Mouse (Mus musculus) lung, postnatal 0 days (tissue): ENCODE measurements around the gene Osbp2. TPM values are rescaled to one million over a fixed set of nuclear protein-coding genes. Genes with fewer than 3 reads are reported as not detected.

Experiments
- ATAC-seq: fragments of 200-750 bp; cut with Nextera tagmentation; 2 replicates; pipeline ENCODE4 v1.8.0; 2017; ENCODE audit warnings: moderate library complexity
- DNase-seq: peaks from one replicate; pipeline ENCODE4 v3.0.0-alpha.2; 2016; ENCODE audit warnings: low spot score
- H3K27ac ChIP-seq: fragments of 300-500 bp; sonication (generic); 2 replicates; pipeline ENCODE4 v1.5.1; 2014; ENCODE audit warnings: antibody characterized with exemption, mild to moderate bottlenecking, low read length, mixed read lengths
- H3K27me3 ChIP-seq: fragments of 300-500 bp; sonication (generic); replicated peaks from 2 replicates; pipeline ENCODE4 v1.6.1; 2014; ENCODE audit warnings: low read length, mixed read lengths; ENCODE audit not compliant: insufficient read depth
- H3K36me3 ChIP-seq: fragments of 300-500 bp; sonication (generic); 2 replicates; pipeline ENCODE4 v1.6.1; 2014; ENCODE audit warnings: low read length, mixed read lengths; ENCODE audit not compliant: insufficient read depth
- H3K4me1 ChIP-seq: fragments of 300-500 bp; sonication (generic); 2 replicates; pipeline ENCODE4 v1.6.1; 2014; ENCODE audit warnings: antibody characterized with exemption, low read depth, low read length, mixed read lengths; ENCODE audit not compliant: insufficient read depth
- H3K4me2 ChIP-seq: fragments of 300-500 bp; sonication (generic); replicated peaks from 2 replicates; pipeline ENCODE4 v1.6.1; 2014; ENCODE audit warnings: low read depth, mild to moderate bottlenecking, low read length, moderate library complexity, mixed read lengths
- H3K4me3 ChIP-seq: fragments of 300-500 bp; sonication (generic); 2 replicates; pipeline ENCODE4 v1.5.1; 2014; ENCODE audit warnings: low read depth, low read length
- H3K9ac ChIP-seq: fragments of 300-500 bp; sonication (generic); replicated peaks from 2 replicates; pipeline ENCODE4 v1.6.1; 2014; ENCODE audit warnings: low read depth, mild to moderate bottlenecking
- H3K9me3 ChIP-seq: fragments of 300-500 bp; sonication (generic); 2 replicates; pipeline ENCODE4 v1.6.1; 2016; ENCODE audit warnings: low read length, mixed read lengths
- CTCF ChIP-seq: IDR thresholded peaks from 2 replicates; pipeline ENCODE4 v1.5.1; 2016; ENCODE audit warnings: antibody characterized with exemption, mild to moderate bottlenecking
- EP300 ChIP-seq: IDR thresholded peaks from 2 replicates; pipeline ENCODE4 v1.6.1; 2016; ENCODE audit warnings: antibody characterized with exemption, mild to moderate bottlenecking, control low read depth
- WGBS: fragments of 180-500 bp; shearing (Covaris S2); extraction: QIAGEN DNeasy Blood & Tissue Kit; methylation state at CpG from one replicate; pipeline ENCODE4 v1.1.7; 2014; 5-methylcytosine and 5-hydroxymethylcytosine counted together
- polyA plus RNA-seq: library from polyadenylated mRNA; unstranded; fragments of >200 nt; fragmentation: Nextera tagmentation; extraction: Ambion mirVana; gene quantifications from 2 replicates; pipeline ENCODE4 v1.2.1, GENCODE M21; 2015

The Osbp2 gene
- polyA plus RNA-seq, 1 experiment from 2014 or later: 0.17 TPM

GRCm38 (mm10) chr11:3815951-3816350, 47.8 kb downstream of the Osbp2 start:
- Histone ChIP-seq H3K4me1 (no peaks in the 10 kb centered on the region), H3K4me2 (no peak overlapping the region), H3K9ac (no peak overlapping the region), H3K36me3 (no peaks in the 10 kb centered on the region), H3K4me3 (no peak overlapping the region), H3K27ac (no peak overlapping the region), H3K27me3 (no peaks in the 10 kb centered on the region), H3K9me3 (no peaks in the 10 kb centered on the region)
- no peak for ATAC-seq
- TF ChIP-seq EP300 (no peak), CTCF (no peak)
- no peak for DNase-seq

GRCm38 (mm10) chr11:3813340-3813739, 50.4 kb downstream of the Osbp2 start:
- no peaks in the 10 kb centered on the region for H3K9me3 ChIP-seq
- no peak overlapping the region for H3K4me2 ChIP-seq
- no peaks in the 10 kb centered on the region for H3K36me3 ChIP-seq
- ATAC-seq (no peak), DNase-seq (no peak)
- TF ChIP-seq CTCF: no peak
- TF ChIP-seq EP300: no peak
- H3K27me3 ChIP-seq: no peaks in the 10 kb centered on the region
- no peak overlapping the region for H3K4me3 ChIP-seq
- no peaks in the 10 kb centered on the region for H3K4me1 ChIP-seq
- H3K9ac ChIP-seq: no peak overlapping the region
- no peak overlapping the region for H3K27ac ChIP-seq

GRCm38 (mm10) chr11:3808162-3808561, 55.5 kb downstream of the Osbp2 start:
- Histone ChIP-seq H3K27ac (no peak overlapping the region), H3K9me3 (no peaks in the 10 kb centered on the region), H3K9ac (no peak overlapping the region), H3K27me3 (no peaks in the 10 kb centered on the region), H3K4me2 (no peak overlapping the region), H3K4me1 (no peaks in the 10 kb centered on the region), H3K36me3 (no peaks in the 10 kb centered on the region), H3K4me3 (no peak overlapping the region)
- DNase-seq (no peak), ATAC-seq (no peak)
- TF ChIP-seq CTCF (peak; percentile 52), EP300 (no peak)
- 12% methylated on average over 3 of the region's 3 CpGs for whole genome bisulfite sequencing

GRCm38 (mm10) chr11:3805362-3805761, 58.3 kb downstream of the Osbp2 start:
- DNase-seq (peak; percentile 32), ATAC-seq (no peak)
- no peaks in the 10 kb centered on the region for H3K4me1 ChIP-seq
- H3K36me3 ChIP-seq: no peaks in the 10 kb centered on the region
- no peaks in the 10 kb centered on the region for H3K27me3 ChIP-seq
- H3K9ac ChIP-seq: no peak overlapping the region
- H3K4me2 ChIP-seq: no peak overlapping the region
- WGBS: 28% methylated on average over 3 of the region's 3 CpGs
- no peak overlapping the region for H3K27ac ChIP-seq
- no peaks in the 10 kb centered on the region for H3K9me3 ChIP-seq
- no peak overlapping the region for H3K4me3 ChIP-seq
- TF ChIP-seq CTCF (peak; percentile 78), EP300 (no peak)

GRCm38 (mm10) chr11:3804639-3805038, 59.1 kb downstream of the Osbp2 start:
- H3K36me3 ChIP-seq: no peaks in the 10 kb centered on the region

GRCm38 (mm10) chr11:3802057-3802456, 61.6 kb downstream of the Osbp2 start:
- H3K9me3 ChIP-seq: no peaks in the 10 kb centered on the region
- H3K4me1 ChIP-seq: no peaks in the 10 kb centered on the region
- H3K9ac ChIP-seq: no peak overlapping the region
- TF ChIP-seq CTCF (peak; percentile 46), EP300 (no peak)
- no peaks in the 10 kb centered on the region for H3K36me3 ChIP-seq
- no peak overlapping the region for H3K27ac ChIP-seq
- H3K27me3 ChIP-seq: no peaks in the 10 kb centered on the region
- 25% methylated on average over 1 of the region's 1 CpGs for WGBS
- no peak for DNase-seq
- ATAC-seq: no peak
- H3K4me3 ChIP-seq: no peak overlapping the region
- H3K4me2 ChIP-seq: no peak overlapping the region

More at GRCm38 (mm10) chr11:3804639-3805038, 59.1 kb downstream of the Osbp2 start:
- no peak overlapping the region for H3K9ac ChIP-seq
- 94% methylated on average over 2 of the region's 2 CpGs for WGBS
- no peaks in the 10 kb centered on the region for H3K27me3 ChIP-seq
- ATAC-seq (no peak), DNase-seq (no peak)
- TF ChIP-seq EP300 (no peak), CTCF (no peak)
- H3K4me2 ChIP-seq: no peak overlapping the region
- no peak overlapping the region for H3K4me3 ChIP-seq
- H3K9me3 ChIP-seq: no peaks in the 10 kb centered on the region
- H3K4me1 ChIP-seq: no peaks in the 10 kb centered on the region
- no peak overlapping the region for H3K27ac ChIP-seq

GRCm38 (mm10) chr11:3797631-3798215, 66.0 kb downstream of the Osbp2 start:
- Histone ChIP-seq H3K4me1 (no peaks in the 10 kb centered on the region), H3K4me2 (no peak overlapping the region)
- 77% methylated on average over 6 of the region's 6 CpGs for WGBS

More at GRCm38 (mm10) chr11:3797631-3798215, 66.0 kb downstream of the Osbp2 start:
- no peaks in the 10 kb centered on the region for H3K27me3 ChIP-seq
- no peak for ATAC-seq
- no peak overlapping the region for H3K9ac ChIP-seq
- TF ChIP-seq EP300 (no peak), CTCF (no peak)
- no peaks in the 10 kb centered on the region for H3K36me3 ChIP-seq
- no peaks in the 10 kb centered on the region for H3K9me3 ChIP-seq
- no peak overlapping the region for H3K4me3 ChIP-seq
- DNase-seq: no peak
- no peak overlapping the region for H3K27ac ChIP-seq
